Mouse (Mus musculus) gastrocnemius, postnatal 25 days (tissue): ENCODE measurements around the gene Sept7. TPM values are rescaled to one million over a fixed set of nuclear protein-coding genes. Genes with fewer than 3 reads are reported as not detected.
A peak's percentile ranks its signal among the peaks of the same experiment; 100 is the strongest.
"Not testable (repeated sequence)": the region's sequence is repeated elsewhere in the genome, so short reads cannot be mapped to it uniquely, and the experiment has no call there.

Experiments used
- DNase-seq: peaks from one replicate; pipeline ENCODE4 v3.0.0; 2022
- total RNA-seq, 2 experiments: library from RNA; stranded (reverse); gene quantifications; 1 replicate in 1 of 2; 2 replicates in 1 of 2; pipeline ENCODE4 v1.2.3; 2021

The Sept7 gene
- total RNA-seq, 2 experiments from 2014 or later: 70.1 to 71.5 TPM

GRCm38 (mm10) chr9:25260411-25260810 lies 8.2 kb downstream of the Sept7 start:
- no peak for DNase-seq

GRCm38 (mm10) chr9:25260979-25261378 lies 8.7 kb downstream of the Sept7 start:
- no peak for DNase-seq

- DNase-seq: no peak
Observed at GRCm38 (mm10) chr9:25262087-25262486, 9.8 kb downstream of the Sept7 start.

- no peak for DNase-seq
Observed at GRCm38 (mm10) chr9:25265795-25266194, 13.6 kb downstream of the Sept7 start.

- no peak for DNase-seq
Observed at GRCm38 (mm10) chr9:25267133-25267532, 14.9 kb downstream of the Sept7 start.

- no peak for DNase-seq
Observed at GRCm38 (mm10) chr9:25267574-25267973, 15.3 kb downstream of the Sept7 start.

- no peak for DNase-seq
Observed at GRCm38 (mm10) chr9:25271902-25272301, 19.7 kb downstream of the Sept7 start.

GRCm38 (mm10) chr9:25289796-25290195 lies 37.6 kb downstream of the Sept7 start:
- no peak for DNase-seq

- DNase-seq: no peak
Observed at GRCm38 (mm10) chr9:25309505-25310182, 57.4 kb downstream of the Sept7 start.

- DNase-seq: no peak
Observed at GRCm38 (mm10) chr9:25314304-25314703, 62.1 kb downstream of the Sept7 start.

- DNase-seq: peak; percentile 60
Observed at GRCm38 (mm10) chr9:25317827-25318505, 65.7 kb downstream of the Sept7 start.

GRCm38 (mm10) chr9:25319676-25320075 lies 67.4 kb downstream of the Sept7 start:
- not testable (repeated sequence) for DNase-seq

GRCm38 (mm10) chr9:25327727-25328370 lies 75.6 kb downstream of the Sept7 start:
- no peak for DNase-seq

GRCm38 (mm10) chr9:25328946-25329723 lies 76.9 kb downstream of the Sept7 start:
- DNase-seq: no peak

GRCm38 (mm10) chr9:25337436-25338198 lies 85.4 kb downstream of the Sept7 start:
- DNase-seq: peak; percentile 36

- DNase-seq: no peak
Observed at GRCm38 (mm10) chr9:25340412-25340811, 88.2 kb downstream of the Sept7 start.

- no peak for DNase-seq
Observed at GRCm38 (mm10) chr9:25353775-25354174, 101.5 kb downstream of the Sept7 start.

- peak; percentile 81 for DNase-seq
Observed at GRCm38 (mm10) chr9:25355806-25356205, 103.6 kb downstream of the Sept7 start.

- no peak for DNase-seq
Observed at GRCm38 (mm10) chr9:25357589-25357988, 105.3 kb downstream of the Sept7 start.

- no peak for DNase-seq
Observed at GRCm38 (mm10) chr9:25358018-25358417, 105.8 kb downstream of the Sept7 start.
